Mouse (Mus musculus) adrenal gland, adult (tissue): ENCODE measurements at regions not wholly inside any gene's neighbourhood (a gene's known extent, or its start where the extent isn't known, plus 50 kb on each side); places are given as distances from the start of the nearest gene placed in this dataset.

Experiments
- DNase-seq, 2 experiments: peaks; one replicate each; pipeline ENCODE4 v3.0.0; 2022 to 2023; ENCODE audit warnings: low spot score in 1 of 2; ENCODE audit not compliant: inconsistent age in 2 of 2

DNA sequence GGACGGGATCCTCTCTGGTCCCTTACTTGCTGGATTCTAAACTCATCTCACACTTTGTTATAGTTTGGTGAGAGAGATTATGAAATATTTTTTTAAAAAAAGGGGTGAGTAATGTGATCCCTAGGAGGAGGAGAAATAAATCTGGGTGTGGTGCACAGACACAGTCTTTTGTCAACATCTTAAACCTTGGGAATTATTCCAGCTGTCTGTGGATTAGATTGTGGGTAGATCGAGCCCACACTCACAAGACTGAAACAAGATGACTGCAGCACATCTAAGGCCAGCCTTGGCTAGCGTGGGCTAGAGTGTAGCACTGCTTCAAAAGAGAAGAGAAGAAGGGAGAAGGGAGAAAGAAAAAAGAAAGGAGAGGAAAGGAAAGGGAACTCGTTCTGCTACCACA, 70.4 kb upstream of the Il12b start:
- DNase-seq: no peak

DNA sequence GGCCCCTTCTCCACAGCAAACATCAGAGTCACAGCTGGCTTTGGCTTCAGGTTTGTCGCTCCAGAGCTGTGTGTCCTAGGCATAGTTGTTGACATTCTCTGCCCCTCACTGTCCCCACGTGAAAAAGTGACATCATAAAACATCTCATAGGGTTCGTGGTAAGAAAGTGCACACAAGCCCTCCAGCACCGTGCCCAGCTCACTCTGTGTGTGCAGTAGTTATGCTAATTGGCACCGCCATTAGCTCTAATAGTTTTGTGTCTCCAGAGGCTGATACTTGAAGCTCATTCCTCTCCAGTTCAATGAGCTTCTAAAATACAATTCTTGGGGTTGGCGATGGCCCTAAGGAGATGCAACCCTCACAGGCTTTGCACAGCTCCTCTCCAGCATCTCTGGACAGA, 69.4 kb upstream of the Il12b start:
- no peak for DNase-seq

DNA sequence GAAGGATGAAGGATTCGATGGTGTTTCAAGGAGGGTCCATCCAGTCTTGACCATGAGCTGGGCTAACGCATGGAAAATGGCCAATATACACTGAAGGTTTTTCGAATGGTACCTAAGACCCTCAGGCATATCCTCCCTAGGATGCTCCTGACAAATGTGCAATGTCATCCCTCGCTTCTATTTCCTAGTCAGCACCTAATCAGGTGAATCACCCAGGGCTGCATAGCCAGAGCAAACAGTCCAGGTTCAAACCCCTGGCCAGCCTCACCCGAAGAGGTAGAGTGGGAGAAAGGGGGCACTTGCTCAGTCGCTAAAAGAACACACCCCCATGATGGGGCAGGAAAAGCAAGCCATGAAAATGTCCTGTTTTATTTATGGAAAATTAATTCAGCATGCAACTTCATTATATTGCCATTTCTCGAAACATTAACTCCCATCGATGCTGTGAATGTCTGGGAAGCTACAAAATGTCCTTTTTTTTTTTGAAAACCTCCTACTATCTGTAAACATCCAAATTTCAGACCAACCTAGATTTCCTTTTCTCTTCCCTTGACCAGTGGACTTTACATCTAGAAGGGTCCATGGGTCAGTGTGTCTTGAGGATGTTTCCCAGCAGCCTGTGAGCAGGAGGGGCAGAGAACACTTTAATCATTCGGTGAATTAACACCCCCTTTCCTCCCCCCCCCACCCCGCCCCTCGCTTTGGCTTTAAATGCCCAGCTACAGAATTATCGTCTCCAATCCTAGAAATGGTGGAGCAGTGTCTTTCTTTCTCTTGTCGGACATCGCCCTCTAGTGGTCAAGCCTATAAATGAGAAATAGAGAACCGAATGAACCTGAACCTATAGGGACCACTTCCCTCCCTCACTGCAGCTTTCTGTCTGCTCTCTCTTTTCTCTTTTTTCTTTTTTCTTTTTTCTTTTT, 68.8 kb upstream of the Il12b start:
- peak; percentile 28 to 89 for DNase-seq

DNA sequence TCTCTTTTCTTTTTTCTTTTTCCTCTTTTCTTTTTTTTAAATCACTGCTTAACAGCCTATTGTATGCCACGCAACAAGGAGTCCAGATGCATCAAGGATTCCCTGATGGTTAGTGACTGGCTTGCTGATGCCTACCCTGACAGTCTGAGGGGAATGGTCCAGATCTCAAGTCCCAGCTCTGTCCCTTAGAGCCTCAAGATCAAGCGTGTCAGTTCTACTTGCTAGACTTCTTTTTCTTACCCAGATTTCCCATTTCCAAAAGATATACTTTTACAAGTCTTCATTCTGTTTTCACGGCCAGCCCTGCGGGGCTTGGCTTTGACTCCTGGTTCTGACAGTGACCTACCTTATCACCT, 68.1 kb upstream of the Il12b start:
- DNase-seq: no peak

DNA sequence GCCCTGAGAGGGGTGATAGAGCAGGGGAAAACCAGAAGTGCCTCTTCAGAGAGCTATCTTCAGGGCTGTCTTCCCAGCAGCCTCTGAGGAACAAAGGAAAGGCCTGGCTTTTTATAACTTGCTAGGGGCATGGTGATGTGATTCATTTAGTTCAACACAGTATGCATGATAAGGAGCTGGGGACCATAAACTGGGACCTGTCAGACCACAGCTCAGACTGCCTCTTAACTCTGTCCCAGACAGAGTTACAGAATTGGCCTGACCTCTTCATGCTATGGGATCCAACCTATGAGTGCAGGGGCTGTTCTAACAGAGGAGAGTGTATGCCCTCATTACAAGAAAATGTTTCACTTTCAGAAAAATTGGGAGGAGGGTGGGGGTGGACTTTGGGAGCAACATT, 59.3 kb upstream of the Il12b start:
- DNase-seq: no peak

DNA sequence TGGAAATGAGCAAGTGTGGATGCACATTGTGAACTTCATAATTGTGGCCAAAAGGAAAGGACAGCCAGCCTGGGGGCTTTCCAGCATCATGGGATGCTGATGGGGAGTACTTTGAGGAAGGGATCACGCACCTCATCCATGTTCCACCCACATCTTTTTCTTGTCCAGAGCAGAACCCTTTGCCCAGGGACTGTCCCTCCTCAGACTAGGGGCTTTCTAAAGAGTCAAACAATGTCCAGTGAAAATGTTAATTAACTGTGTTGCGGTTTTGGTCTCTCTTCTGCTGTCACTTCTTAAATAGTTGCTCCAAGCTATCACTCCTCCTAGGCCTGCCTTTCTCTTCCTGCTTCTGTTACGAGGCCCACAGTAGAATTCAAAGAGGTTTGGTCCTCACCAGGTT, 51.6 kb upstream of the Il12b start:
- DNase-seq: no peak

DNA sequence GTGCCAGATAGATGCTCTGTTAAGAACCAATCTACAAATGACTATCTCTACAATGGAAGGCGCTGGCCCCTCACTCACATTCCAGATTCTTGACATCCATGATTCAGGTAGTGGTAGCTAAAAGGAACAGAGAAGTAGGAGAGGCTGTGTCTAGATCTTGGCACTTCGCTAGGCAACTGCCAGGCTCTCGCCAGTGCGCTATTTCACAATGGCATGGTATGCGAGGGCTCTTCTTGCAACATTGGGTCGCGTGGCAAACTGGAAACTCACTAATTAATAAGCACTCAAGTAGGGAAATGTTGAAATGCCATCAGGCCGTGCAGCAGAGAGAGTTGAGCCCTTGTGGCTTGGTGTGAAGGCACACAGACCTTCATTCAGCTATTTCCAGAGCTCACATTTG, 50.3 kb upstream of the Il12b start:
- no peak for DNase-seq
